In the genomic region with DNA sequence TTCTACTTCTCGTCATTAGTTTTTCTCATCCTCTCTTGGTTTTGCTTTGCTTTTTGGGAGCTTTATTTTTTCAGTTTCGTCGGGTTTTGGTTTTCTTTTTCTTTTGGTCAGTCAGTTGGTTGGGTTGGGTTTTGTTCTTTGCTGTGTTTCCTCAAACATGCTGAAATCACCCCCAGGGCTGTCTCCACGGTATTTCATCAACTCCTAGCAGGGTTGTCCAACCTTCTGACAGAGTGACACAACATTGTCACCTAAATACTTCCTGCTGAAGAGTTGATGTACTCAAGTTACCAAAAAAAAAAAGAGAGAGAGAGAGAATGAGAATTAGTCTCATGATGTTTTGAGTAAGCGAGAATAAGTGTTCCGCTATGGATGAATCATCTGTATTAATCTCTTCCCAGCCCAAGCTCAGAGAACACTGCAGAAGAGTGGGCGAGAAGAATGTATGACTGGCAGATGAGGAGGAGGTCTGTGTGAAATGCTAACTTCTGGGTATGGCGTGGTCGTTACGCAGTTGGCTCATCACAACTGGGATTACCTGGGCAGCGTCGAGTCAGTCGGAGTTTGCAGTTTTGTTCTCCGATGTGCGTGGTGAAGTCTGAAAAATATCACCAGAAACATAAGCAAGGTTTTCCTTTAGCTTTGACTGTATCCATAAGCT, we compare ENCODE assay signal across 16 mouse cellular contexts.
"Had no signal": no experiment of that assay in that cellular context is flagged by ENCODE, and none has a peak within 500 bp of the region (broad histone marks: within the 10 kb centered on the region; RNA-seq: fewer than 3 reads in every experiment).

No protein-coding gene starts in this region.

- H3K36me3 ChIP-seq: limb, embryonic 12.5 days; liver, embryonic 15.5 days; lung, embryonic 15.5 days; neural tube, embryonic 15.5 days; stomach, embryonic 15.5 days had no signal

- H3K4me3 ChIP-seq: layer of hippocampus, adult 2 months; limb, embryonic 12.5 days; liver, embryonic 15.5 days; lung, embryonic 15.5 days; myocyte; neural tube, embryonic 15.5 days; stomach, embryonic 15.5 days had no signal

- DNase-seq: kidney, adult 11 months; kidney, adult 9 months; kidney, postnatal 10 days; kidney, postnatal 4 days; lung, postnatal 14 days; midbrain, embryonic 14.5 days; thymus, adult 2 months; thymus, postnatal 25 days had no signal

- H3K27me3 ChIP-seq: neural tube, embryonic 15.5 days had no signal

- H3K9ac ChIP-seq: limb, embryonic 12.5 days; liver, embryonic 15.5 days; lung, embryonic 15.5 days; neural tube, embryonic 15.5 days; stomach, embryonic 15.5 days had no signal

- H3K4me1 ChIP-seq: liver, embryonic 15.5 days had no signal

- H3K9me3 ChIP-seq: limb, embryonic 12.5 days; liver, embryonic 15.5 days; lung, embryonic 15.5 days; neural tube, embryonic 15.5 days; stomach, embryonic 15.5 days had no signal

- H3K4me2 ChIP-seq: limb, embryonic 12.5 days; liver, embryonic 15.5 days; lung, embryonic 15.5 days; neural tube, embryonic 15.5 days; stomach, embryonic 15.5 days had no signal

- H3K27ac ChIP-seq: limb, embryonic 12.5 days; liver, embryonic 15.5 days; lung, embryonic 15.5 days; macrophage; stomach, embryonic 15.5 days had no signal
